Mouse (Mus musculus) limb, embryonic 13.5 days (tissue): ENCODE measurements at regions not wholly inside any gene's neighbourhood (a gene's known extent, or its start where the extent isn't known, plus 50 kb on each side); places are given as distances from the start of the nearest gene placed in this dataset.

Experiments used
- ATAC-seq: fragments of 200-750 bp; cut with Nextera tagmentation; 2 replicates; pipeline ENCODE4 v1.8.0; 2017; ENCODE audit warnings: low read depth, moderate number of reproducible peaks, moderate TSS enrichment; ENCODE audit not compliant: low FRiP score
- H3K27ac ChIP-seq: fragments of 300-500 bp; sonication (generic); 2 replicates; pipeline ENCODE4 v1.5.1; 2015; ENCODE audit warnings: inconsistent platforms, mild to moderate bottlenecking, moderate library complexity
- H3K27me3 ChIP-seq: fragments of 300-500 bp; sonication (generic); 2 replicates; pipeline ENCODE4 v1.6.1; 2015; ENCODE audit warnings: mild to moderate bottlenecking, inconsistent platforms
- H3K36me3 ChIP-seq: fragments of 300-500 bp; sonication (generic); 2 replicates; pipeline ENCODE4 v1.6.1; 2015; ENCODE audit warnings: inconsistent platforms, mild to moderate bottlenecking, moderate library complexity
- H3K4me1 ChIP-seq: fragments of 300-500 bp; sonication (generic); 2 replicates; pipeline ENCODE4 v1.6.1; 2015; ENCODE audit warnings: inconsistent platforms
- H3K4me2 ChIP-seq: fragments of 300-500 bp; sonication (generic); replicated peaks from 2 replicates; pipeline ENCODE4 v1.6.1; 2015; ENCODE audit warnings: inconsistent platforms, mild to moderate bottlenecking, moderate library complexity
- H3K4me3 ChIP-seq: fragments of 300-500 bp; sonication (generic); 2 replicates; pipeline ENCODE4 v1.5.1; 2015; ENCODE audit warnings: moderate library complexity, mild to moderate bottlenecking, inconsistent platforms
- H3K9ac ChIP-seq: fragments of 300-500 bp; sonication (generic); 2 replicates; pipeline ENCODE4 v1.6.1; 2015; ENCODE audit warnings: mild to moderate bottlenecking, inconsistent platforms
- H3K9me3 ChIP-seq: fragments of 300-500 bp; sonication (generic); 2 replicates; pipeline ENCODE4 v1.6.1; 2016; ENCODE audit warnings: inconsistent platforms
- WGBS: fragments of 180-500 bp; shearing (Covaris S2); methylation state at CpG from one replicate; pipeline ENCODE4 v1.1.7; 2015; 5-methylcytosine and 5-hydroxymethylcytosine counted together

GRCm38 (mm10) chr7:145135971-145136370 is 71.9 kb downstream of the 1810010D01Rik start:
- Histone ChIP-seq H3K27me3 (no peaks in the 10 kb centered on the region), H3K4me1 (no peaks in the 10 kb centered on the region), H3K9me3 (peaks cover 9% of the 10 kb centered on the region; the same call in 1 of the 2 replicates), H3K9ac (no peak overlapping the region), H3K36me3 (no peaks in the 10 kb centered on the region), H3K27ac (no peak overlapping the region), H3K4me3 (no peak overlapping the region), H3K4me2 (no peak overlapping the region)
- 18% methylated on average over 5 of the region's 5 CpGs for WGBS
- ATAC-seq: no peak

DNA sequence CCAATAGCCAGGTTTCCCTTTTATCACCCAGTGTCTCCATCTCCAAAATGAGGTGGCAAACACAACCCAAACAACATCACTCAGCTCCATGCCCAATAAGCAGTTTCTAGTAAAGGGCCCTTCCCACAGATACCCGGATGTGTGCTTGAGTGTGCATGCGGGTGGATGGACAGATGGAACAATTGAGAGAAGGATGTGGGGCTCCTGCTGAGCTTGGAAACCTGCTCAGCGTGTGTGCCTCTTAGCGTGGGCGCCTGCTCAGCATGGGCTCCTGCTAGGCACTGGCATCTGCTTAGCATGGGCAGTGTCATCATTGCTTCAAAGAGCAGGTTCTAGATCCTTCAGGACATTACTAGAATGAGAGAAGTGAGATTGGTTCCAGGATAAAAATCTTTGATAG is 75.4 kb downstream of the 1810010D01Rik start:
- no peaks in the 10 kb centered on the region for H3K36me3 ChIP-seq
- no peak overlapping the region for H3K27ac ChIP-seq
- H3K4me3 ChIP-seq: no peak overlapping the region
- no peaks in the 10 kb centered on the region for H3K27me3 ChIP-seq
- no peak overlapping the region for H3K9ac ChIP-seq
- no peak for ATAC-seq
- H3K9me3 ChIP-seq: no peaks in the 10 kb centered on the region
- WGBS: 88% methylated on average over 5 of the region's 5 CpGs
- H3K4me1 ChIP-seq: peaks cover under 1% of the 10 kb centered on the region; the same call in 1 of the 2 replicates
- H3K4me2 ChIP-seq: no peak overlapping the region

GRCm38 (mm10) chr7:145131438-145132159 is 76.3 kb downstream of the 1810010D01Rik start:
- H3K4me2 ChIP-seq: no peak overlapping the region
- 85% methylated on average over 8 of the region's 8 CpGs for WGBS
- no peak overlapping the region for H3K27ac ChIP-seq
- no peak for ATAC-seq
- H3K36me3 ChIP-seq: no peaks in the 10 kb centered on the region
- H3K9me3 ChIP-seq: no peaks in the 10 kb centered on the region
- H3K9ac ChIP-seq: no peak overlapping the region
- H3K27me3 ChIP-seq: no peaks in the 10 kb centered on the region
- H3K4me1 ChIP-seq: peaks cover 4% of the 10 kb centered on the region; the same call in 1 of the 2 replicates
- H3K4me3 ChIP-seq: no peak overlapping the region

DNA sequence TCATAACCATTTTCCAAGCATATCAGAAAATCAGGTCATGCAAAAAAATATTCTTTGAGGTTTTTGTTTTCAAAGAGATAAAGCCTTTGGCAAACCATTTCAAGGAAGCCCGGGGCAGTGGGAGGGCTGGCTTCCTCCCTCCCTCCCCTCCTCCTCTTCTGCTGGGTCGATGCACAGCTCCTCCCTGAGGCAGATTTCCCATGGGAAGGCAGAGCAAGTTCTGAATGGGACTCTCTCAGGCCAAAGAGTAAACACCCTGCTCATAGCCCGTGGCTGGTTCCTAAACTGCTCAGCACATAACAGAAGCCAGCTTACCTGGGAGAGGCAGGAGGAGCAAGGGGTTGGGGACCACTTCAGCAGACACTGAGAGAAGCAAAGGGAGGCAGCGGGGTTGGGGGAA is 77.9 kb downstream of the 1810010D01Rik start:
- peaks cover 4% of the 10 kb centered on the region; the same call in 1 of the 2 replicates for H3K4me1 ChIP-seq
- no peaks in the 10 kb centered on the region for H3K9me3 ChIP-seq
- H3K4me3 ChIP-seq: no peak overlapping the region
- no peak for ATAC-seq
- no peak overlapping the region for H3K27ac ChIP-seq
- no peak overlapping the region for H3K9ac ChIP-seq
- H3K4me2 ChIP-seq: no peak overlapping the region
- 37% methylated on average over 4 of the region's 4 CpGs for WGBS
- H3K27me3 ChIP-seq: no peaks in the 10 kb centered on the region
- H3K36me3 ChIP-seq: no peaks in the 10 kb centered on the region

GRCm38 (mm10) chr7:145127661-145128060 is 80.3 kb downstream of the 1810010D01Rik start:
- H3K4me3 ChIP-seq: no peak overlapping the region
- no peaks in the 10 kb centered on the region for H3K36me3 ChIP-seq
- no peak overlapping the region for H3K4me2 ChIP-seq
- no peak for ATAC-seq
- H3K27me3 ChIP-seq: no peaks in the 10 kb centered on the region
- H3K9ac ChIP-seq: no peak overlapping the region
- peaks cover 4% of the 10 kb centered on the region; the same call in 1 of the 2 replicates for H3K4me1 ChIP-seq
- 36% methylated on average over 8 of the region's 8 CpGs for WGBS
- H3K9me3 ChIP-seq: peaks cover 3% of the 10 kb centered on the region; the same call in 1 of the 2 replicates
- no peak overlapping the region for H3K27ac ChIP-seq

DNA sequence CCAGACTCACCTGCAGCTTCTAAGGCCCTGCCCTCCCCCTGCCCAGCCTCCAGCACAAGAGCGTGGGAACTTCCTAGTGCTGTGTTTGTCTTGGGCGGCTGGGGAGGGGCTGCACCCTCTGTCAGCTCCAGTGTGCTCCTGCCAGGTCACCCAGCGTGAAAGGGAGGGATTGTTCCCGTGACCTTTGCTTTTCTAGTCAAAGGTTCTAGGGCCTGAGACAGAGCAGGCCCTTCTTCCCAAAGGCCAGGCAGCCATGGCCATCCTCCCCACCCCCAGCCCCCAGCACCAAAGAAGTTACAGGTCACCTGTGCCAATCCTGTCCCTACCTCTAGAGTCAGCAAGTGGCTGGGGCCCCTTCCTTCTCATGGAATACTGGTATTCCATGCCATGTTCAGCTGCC is 80.7 kb downstream of the 1810010D01Rik start:
- 58% methylated on average over 4 of the region's 4 CpGs for WGBS
- Histone ChIP-seq H3K4me3 (no peak overlapping the region), H3K9ac (no peak overlapping the region), H3K9me3 (peaks cover 3% of the 10 kb centered on the region; the same call in 1 of the 2 replicates), H3K36me3 (no peaks in the 10 kb centered on the region), H3K4me2 (no peak overlapping the region), H3K27ac (no peak overlapping the region), H3K27me3 (no peaks in the 10 kb centered on the region), H3K4me1 (peaks cover 4% of the 10 kb centered on the region; the same call in 1 of the 2 replicates)
- no peak for ATAC-seq

DNA sequence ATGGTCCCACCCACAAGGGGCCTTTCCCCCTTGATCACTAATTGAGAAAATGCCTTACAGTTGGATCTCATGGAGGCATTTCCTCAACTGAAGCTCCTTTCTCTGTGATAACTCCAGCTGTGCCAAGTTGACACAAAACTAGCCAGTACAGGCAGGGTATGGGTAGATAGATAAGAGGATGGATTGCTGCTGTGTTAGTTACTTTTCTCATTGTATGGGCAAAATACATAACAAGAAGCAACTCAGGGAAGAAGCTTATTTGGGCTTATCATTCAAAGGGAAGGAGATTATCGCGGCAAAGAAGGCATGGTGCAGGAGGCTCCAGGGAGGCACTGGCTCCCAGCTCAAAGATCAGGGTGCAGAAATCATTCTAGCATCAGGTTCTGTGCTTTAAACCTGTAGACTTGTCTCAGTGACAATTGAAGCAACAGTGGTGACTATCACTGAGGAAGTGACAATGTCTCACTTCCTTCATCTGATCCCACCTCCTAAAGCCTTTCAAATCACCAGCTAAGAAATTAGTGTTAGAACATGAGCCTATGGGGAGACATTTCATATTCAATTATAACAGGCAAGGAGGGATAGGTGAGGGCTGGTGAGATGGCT is 83.8 kb downstream of the 1810010D01Rik start:
- H3K9me3 ChIP-seq: peaks cover 3% of the 10 kb centered on the region; the same call in 1 of the 2 replicates
- H3K27me3 ChIP-seq: no peaks in the 10 kb centered on the region
- ATAC-seq: no peak
- no peak overlapping the region for H3K4me3 ChIP-seq
- H3K9ac ChIP-seq: no peak overlapping the region
- peaks cover 4% of the 10 kb centered on the region; the same call in 1 of the 2 replicates for H3K4me1 ChIP-seq
- H3K27ac ChIP-seq: no peak overlapping the region
- H3K36me3 ChIP-seq: no peaks in the 10 kb centered on the region
- WGBS: 94% methylated on average over 2 of the region's 2 CpGs
- H3K4me2 ChIP-seq: no peak overlapping the region

- no peaks in the 10 kb centered on the region for H3K27me3 ChIP-seq
- ATAC-seq: no peak
- H3K9me3 ChIP-seq: peaks cover 3% of the 10 kb centered on the region; the same call in 1 of the 2 replicates
- 88% methylated on average over 2 of the region's 2 CpGs for WGBS
- H3K36me3 ChIP-seq: no peaks in the 10 kb centered on the region
- H3K4me2 ChIP-seq: no peak overlapping the region
- peaks cover 4% of the 10 kb centered on the region; the same call in 1 of the 2 replicates for H3K4me1 ChIP-seq
- no peak overlapping the region for H3K9ac ChIP-seq
- no peak overlapping the region for H3K27ac ChIP-seq
- no peak overlapping the region for H3K4me3 ChIP-seq
These were observed 85.4 kb downstream of the 1810010D01Rik start for GRCm38 (mm10) chr7:145122471-145122870.

DNA sequence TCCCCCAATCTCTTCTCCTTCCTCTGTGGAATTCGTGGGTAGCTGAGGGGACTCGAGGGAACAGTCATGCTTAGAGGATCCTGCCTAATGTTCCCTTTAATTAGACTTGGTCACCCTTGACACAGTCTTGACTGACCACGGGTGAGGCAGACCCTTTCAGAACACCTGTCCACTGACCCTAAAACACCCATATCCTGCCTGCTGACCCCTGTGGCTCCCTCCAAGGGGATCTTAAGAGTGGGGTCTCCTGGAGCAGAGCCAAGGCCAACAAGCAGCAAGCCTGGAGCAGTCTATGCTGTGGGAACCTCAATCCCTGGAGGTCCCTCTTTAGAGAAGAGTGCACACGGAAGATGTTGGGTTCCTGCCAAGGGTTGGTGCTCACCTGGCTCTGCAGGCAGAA is 89.5 kb downstream of the 1810010D01Rik start:
- Histone ChIP-seq H3K4me3 (no peak overlapping the region), H3K4me1 (no peaks in the 10 kb centered on the region), H3K27ac (no peak overlapping the region), H3K36me3 (no peaks in the 10 kb centered on the region), H3K9ac (no peak overlapping the region), H3K4me2 (no peak overlapping the region), H3K9me3 (peaks cover 3% of the 10 kb centered on the region; the same call in 1 of the 2 replicates), H3K27me3 (no peaks in the 10 kb centered on the region)
- no peak for ATAC-seq
- 67% methylated on average over 4 of the region's 4 CpGs for WGBS

DNA sequence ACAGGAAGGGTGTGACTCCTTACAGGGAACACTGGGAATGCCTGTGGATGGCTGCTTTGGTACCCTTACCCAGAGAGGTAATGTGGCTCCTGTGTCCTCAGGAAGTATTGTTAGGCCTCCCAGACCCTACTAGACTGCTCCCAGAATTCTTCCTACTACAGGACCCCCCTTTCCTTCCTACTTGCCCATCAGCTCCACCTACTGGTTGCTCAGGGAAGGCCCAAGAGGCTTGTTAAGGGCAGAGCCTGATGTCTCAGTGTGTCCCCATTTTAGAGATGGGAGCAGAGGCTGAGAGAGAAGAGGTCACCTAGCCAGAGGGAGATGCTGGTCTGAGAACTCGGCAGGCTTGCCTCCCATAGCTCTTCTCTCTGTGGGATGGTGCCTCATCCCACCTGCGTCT is 93.3 kb downstream of the 1810010D01Rik start:
- H3K27ac ChIP-seq: no peak overlapping the region
- no peak for ATAC-seq
- 88% methylated on average over 2 of the region's 2 CpGs for WGBS

GRCm38 (mm10) chr7:145114145-145114544 is 93.8 kb downstream of the 1810010D01Rik start:
- no peaks in the 10 kb centered on the region for H3K36me3 ChIP-seq
- no peak for ATAC-seq
- WGBS: 47% methylated on average over 2 of the region's 2 CpGs
- H3K9ac ChIP-seq: no peak overlapping the region
- H3K27ac ChIP-seq: no peak overlapping the region
- H3K4me2 ChIP-seq: no peak overlapping the region
- peaks cover 31% of the 10 kb centered on the region for H3K4me1 ChIP-seq
- H3K4me3 ChIP-seq: no peak overlapping the region
- H3K9me3 ChIP-seq: no peaks in the 10 kb centered on the region
- no peaks in the 10 kb centered on the region for H3K27me3 ChIP-seq

More for the DNA sequence above, 93.3 kb downstream of the 1810010D01Rik start:
- H3K27me3 ChIP-seq: no peaks in the 10 kb centered on the region
- H3K4me1 ChIP-seq: peaks cover 29% of the 10 kb centered on the region
- no peak overlapping the region for H3K4me2 ChIP-seq
- H3K9ac ChIP-seq: no peak overlapping the region
- H3K4me3 ChIP-seq: no peak overlapping the region
- H3K36me3 ChIP-seq: no peaks in the 10 kb centered on the region
- no peaks in the 10 kb centered on the region for H3K9me3 ChIP-seq

DNA sequence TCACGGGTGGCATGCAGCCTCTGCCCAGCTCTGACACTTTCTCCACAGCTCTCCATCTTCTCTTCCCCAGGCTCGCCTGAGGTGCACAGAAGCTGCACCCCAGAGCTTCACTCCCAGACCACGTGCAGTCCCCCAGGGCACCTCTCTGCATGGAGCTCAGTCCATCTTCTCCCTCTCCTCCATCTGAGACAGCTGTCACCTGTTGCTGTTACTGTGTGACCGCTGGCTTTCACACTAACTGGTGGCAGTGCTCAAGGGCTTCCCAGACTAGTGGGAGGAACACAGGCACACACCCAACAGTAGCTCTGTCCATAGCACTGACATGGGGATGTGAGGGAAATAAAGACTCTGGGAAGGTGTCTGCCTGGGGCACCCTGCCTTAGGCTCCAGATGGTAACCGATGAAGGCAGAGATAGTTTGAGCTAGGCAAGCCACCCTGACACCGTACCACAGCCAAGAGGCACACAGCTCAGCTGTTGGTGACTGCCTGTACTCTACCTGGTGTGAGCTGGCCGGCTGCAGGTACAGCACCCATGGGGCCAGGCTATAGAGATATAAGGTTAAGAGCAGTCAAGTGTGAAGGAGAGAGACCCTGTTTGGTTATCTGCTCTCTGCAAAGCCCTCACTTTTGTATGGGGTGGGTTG is 94.9 kb downstream of the 1810010D01Rik start:
- Histone ChIP-seq H3K4me1 (peaks cover 31% of the 10 kb centered on the region), H3K27me3 (no peaks in the 10 kb centered on the region), H3K27ac (no peak overlapping the region; the same call in 1 of the 2 replicates), H3K9ac (no peak overlapping the region), H3K4me2 (no peak overlapping the region), H3K4me3 (no peak overlapping the region), H3K36me3 (no peaks in the 10 kb centered on the region), H3K9me3 (no peaks in the 10 kb centered on the region)
- ATAC-seq: no peak
- 77% methylated on average over 7 of the region's 7 CpGs for WGBS
